11 mouse cellular contexts compared by ENCODE assay signal in genomic region chr5:75974543-75975130, GRCm38 (mm10). TPM values are rescaled to one million over a fixed set of nuclear protein-coding genes. Genes with fewer than 3 reads are reported as not detected.
DNase-seq lines count a peak whose midpoint lies in the region; ATAC-seq lines count a peak whose summit lies in the region.
"Had no signal": no experiment of that assay in that cellular context is flagged by ENCODE, and none has a peak within 500 bp of the region (broad histone marks: within the 10 kb centered on the region; RNA-seq: fewer than 3 reads in every experiment).

No protein-coding gene starts in this region.

- peak; percentile 32 to 67 for DNase-seq in adrenal gland, adult (ENCODE audit: inconsistent age in 2 of 2, low spot score in 1 of 2)
- no peak for DNase-seq in adrenal gland, postnatal 25 days
- peak; percentile 3 for DNase-seq in 416B (ENCODE audit: low read depth)
- peak; percentile 22 to 25 for DNase-seq in heart, postnatal 10 days
- DNase-seq in urinary bladder, postnatal 10 days (ENCODE audit: low spot score) = no peak
- DNase-seq in right cerebral cortex, postnatal 4 days = no peak
- no peak for DNase-seq in thymus, postnatal 14 days
- DNase-seq: gastrocnemius, postnatal 10 days had no signal

- peak; percentile 66 for ATAC-seq in liver, embryonic 16.5 days (ENCODE audit: low read depth)

- peaks cover 4% of the 10 kb centered on the region; the same call in 1 of the 2 replicates for H3K4me1 ChIP-seq in liver, embryonic 16.5 days (ENCODE audit: control insufficient read depth, low read depth, low read length)

- intact Hi-C loops in heart, postnatal 10 days (cut with DNase I) = no loop called here

- no peak overlapping the region for H3K9ac ChIP-seq in liver, embryonic 16.5 days (ENCODE audit: low read depth, low read length)
- H3K9ac ChIP-seq: embryonic facial prominence, embryonic 15.5 days had no signal

- H3K9me3 ChIP-seq in liver, embryonic 16.5 days (replicated peaks; ENCODE audit: control insufficient read depth, low read length) = no peaks in the 10 kb centered on the region
- H3K9me3 ChIP-seq: embryonic facial prominence, embryonic 15.5 days had no signal

- WGBS in liver, embryonic 16.5 days (ENCODE audit: insufficient replicate concordance) = 15% methylated on average over 7 of the region's 7 CpGs

- peaks cover 45% of the 10 kb centered on the region for H3K27me3 ChIP-seq in liver, embryonic 16.5 days (ENCODE audit: control insufficient read depth, insufficient read depth, low read depth, low read length)

- H3K27ac ChIP-seq in liver, embryonic 16.5 days (ENCODE audit: low read length) = no peak overlapping the region
- H3K27ac ChIP-seq: embryonic facial prominence, embryonic 15.5 days; macrophage had no signal

- no peak overlapping the region for H3K4me3 ChIP-seq in liver, embryonic 16.5 days (ENCODE audit: low read depth, low read length)
- H3K4me3 ChIP-seq: embryonic facial prominence, embryonic 15.5 days had no signal

- no peak overlapping the region for H3K4me2 ChIP-seq in liver, embryonic 16.5 days (ENCODE audit: low read depth, low read length)
- H3K4me2 ChIP-seq: embryonic facial prominence, embryonic 15.5 days had no signal

- H3K36me3 ChIP-seq in liver, embryonic 16.5 days (ENCODE audit: control insufficient read depth, insufficient read depth) = no peaks in the 10 kb centered on the region
- H3K36me3 ChIP-seq: embryonic facial prominence, embryonic 15.5 days had no signal

RNA-seq across cellular contexts. Expression of gene Kdr, which starts 3.6 kb away (rescaled TPM):
- 72.5 and 78.6 TPM in 2 replicates for total RNA-seq in adrenal gland, postnatal 25 days (2021)
- 100 to 1,000 TPM; 124 to 160 TPM for total RNA-seq in heart, postnatal 10 days (2021)
- polyA plus RNA-seq in liver, embryonic 16.5 days (2015; fragmentation: Nextera tagmentation; extraction: Ambion mirVana) = 8.6 and 9.6 TPM in 2 replicates

Comparison
In these comparisons a context has a peak if more than half of its experiments do, and no peak if none do; other contexts are left out.
1. DNase-seq: peak in adrenal gland, adult (2 of 2), 416B (single experiment) and heart, postnatal 10 days (2 of 2); none in adrenal gland, postnatal 25 days (single experiment), urinary bladder, postnatal 10 days (single experiment), right cerebral cortex, postnatal 4 days (single experiment) and thymus, postnatal 14 days (single experiment).